Mouse (Mus musculus): Measurements from ENCODE around the gene Vmn1r239-ps.
"Not testable (repeated sequence)": the region's sequence is repeated elsewhere in the genome, so short reads cannot be mapped to it uniquely, and the experiment has no call there.

Vmn1r239-ps gene

GRCm38 (mm10) chrX:147453610-147454009 lies at the start of gene Vmn1r239-ps:
TSS of gene Vmn1r239-ps (minus strand) at chrX:147453710.
- DNase-seq (ENCODE audit: low read depth, low spot score) = not testable (repeated sequence)

GRCm38 (mm10) chrX:147489551-147489950 lies 36.0 kb upstream of the Vmn1r239-ps start:
- DNase-seq (ENCODE audit: low read depth, low spot score) = no peak

GRCm38 (mm10) chrX:147443386-147443785 lies 10.1 kb downstream of the Vmn1r239-ps start:
- DNase-seq (ENCODE audit: low read depth, low spot score) = no peak

- DNase-seq (ENCODE audit: low read depth, low spot score) = no peak
Observed at GRCm38 (mm10) chrX:147435400-147435799, 18.1 kb downstream of the Vmn1r239-ps start.

- DNase-seq (ENCODE audit: low read depth, low spot score) = no peak
Observed at GRCm38 (mm10) chrX:147429753-147430152, 23.8 kb downstream of the Vmn1r239-ps start.

GRCm38 (mm10) chrX:147429129-147429528 lies 24.4 kb downstream of the Vmn1r239-ps start, which contains the start of gene Il13ra2:
TSS of gene Il13ra2 (minus strand) at chrX:147429192.
- DNase-seq (ENCODE audit: low read depth, low spot score) = no peak
